Comparison of ENCODE assay signal across 15 mouse cellular contexts in genomic region chr5:84811460-84811859, GRCm38 (mm10).
DNase-seq lines count a peak whose midpoint lies in the region; ATAC-seq and TF ChIP-seq lines count a peak whose summit lies in the region.
"Had no signal": no experiment of that assay in that cellular context is flagged by ENCODE, and none has a peak within 500 bp of the region (broad histone marks: within the 10 kb centered on the region; RNA-seq: fewer than 3 reads in every experiment).

No protein-coding gene starts in this region.

- H3K27me3 ChIP-seq in forebrain, embryonic 10.5 days (ENCODE audit: poor library complexity, severe bottlenecking): peaks cover 61% of the 10 kb centered on the region
- H3K27me3 ChIP-seq in forebrain, postnatal 0 days (ENCODE audit: insufficient read depth, low read length): no peaks in the 10 kb centered on the region
- H3K27me3 ChIP-seq in forebrain, embryonic 15.5 days: no peaks in the 10 kb centered on the region
- H3K27me3 ChIP-seq in midbrain, embryonic 10.5 days (ENCODE audit: low read depth, poor library complexity, severe bottlenecking): peaks cover 32% of the 10 kb centered on the region; the same call in 1 of the 2 replicates
- H3K27me3 ChIP-seq in liver, embryonic 11.5 days (replicated peaks; ENCODE audit: control insufficient read depth, insufficient read depth, low read length): no peaks in the 10 kb centered on the region
- H3K27me3 ChIP-seq: kidney, embryonic 15.5 days; neural tube, embryonic 13.5 days had no signal

- peak; percentile 53 for DNase-seq in forebrain, embryonic 10.5 days (ENCODE audit: extremely low spot score, low spot score)
- DNase-seq in forebrain, postnatal 0 days: no peak
- DNase-seq in midbrain, embryonic 10.5 days (ENCODE audit: low spot score): peak; percentile 49
- DNase-seq in retina, postnatal 1 day: peak; percentile 96
- no peak for DNase-seq in gastrocnemius, adult 2 months
- DNase-seq in liver, embryonic 11.5 days (ENCODE audit: low spot score): no peak
- DNase-seq in layer of hippocampus, postnatal 25 days (ENCODE audit: extremely low spot score in 1 of 2, low spot score in 1 of 2): no peak
- DNase-seq: adrenal gland, postnatal 10 days; cerebellum, adult 11-12 months; liver, postnatal 0 days; right cerebral cortex, postnatal 14 days had no signal

- intact Hi-C loops in gastrocnemius, adult 2 months (cut with DNase I): no loop called here

- no peak overlapping the region for H3K4me2 ChIP-seq in forebrain, postnatal 0 days (ENCODE audit: low read depth)
- H3K4me2 ChIP-seq in forebrain, embryonic 15.5 days (replicated peaks): no peak overlapping the region
- H3K4me2 ChIP-seq in liver, embryonic 11.5 days: no peak overlapping the region
- H3K4me2 ChIP-seq: kidney, embryonic 15.5 days; neural tube, embryonic 13.5 days had no signal

- no peak for ATAC-seq in forebrain, postnatal 0 days
- peak; percentile 87 for ATAC-seq in forebrain, embryonic 15.5 days (replicated peaks)
- ATAC-seq in liver, embryonic 11.5 days (replicated peaks; ENCODE audit: low FRiP score): no peak
- ATAC-seq: liver, postnatal 0 days had no signal

- H3K4me3 ChIP-seq in forebrain, embryonic 10.5 days: no peak overlapping the region
- H3K4me3 ChIP-seq in forebrain, postnatal 0 days (ENCODE audit: low read depth, low read length): no peak overlapping the region
- no peak overlapping the region for H3K4me3 ChIP-seq in forebrain, embryonic 15.5 days
- H3K4me3 ChIP-seq in midbrain, embryonic 10.5 days: no peak overlapping the region
- no peak overlapping the region for H3K4me3 ChIP-seq in gastrocnemius, adult 2 months
- H3K4me3 ChIP-seq in liver, embryonic 11.5 days (ENCODE audit: low read depth, low read length): no peak overlapping the region
- H3K4me3 ChIP-seq: kidney, embryonic 15.5 days; limb, embryonic 10.5 days; neural tube, embryonic 13.5 days had no signal

- H3K9ac ChIP-seq in forebrain, postnatal 0 days: no peak overlapping the region
- H3K9ac ChIP-seq in forebrain, embryonic 15.5 days (replicated peaks): no peak overlapping the region
- no peak overlapping the region for H3K9ac ChIP-seq in liver, embryonic 11.5 days (ENCODE audit: low read depth, low read length)
- H3K9ac ChIP-seq: kidney, embryonic 15.5 days; liver, postnatal 0 days; neural tube, embryonic 13.5 days had no signal

- 28% methylated on average over 2 of the region's 2 CpGs for WGBS in forebrain, embryonic 10.5 days
- 15% methylated on average over 2 of the region's 2 CpGs for WGBS in forebrain, postnatal 0 days
- 16% methylated on average over 2 of the region's 2 CpGs for WGBS in forebrain, embryonic 15.5 days
- 17% methylated on average over 2 of the region's 2 CpGs for WGBS in midbrain, embryonic 10.5 days
- 66% methylated on average over 2 of the region's 2 CpGs for WGBS in liver, embryonic 11.5 days

- no peaks in the 10 kb centered on the region for H3K9me3 ChIP-seq in forebrain, embryonic 10.5 days
- no peaks in the 10 kb centered on the region for H3K9me3 ChIP-seq in forebrain, postnatal 0 days (ENCODE audit: low read length)
- no peaks in the 10 kb centered on the region for H3K9me3 ChIP-seq in forebrain, embryonic 15.5 days
- H3K9me3 ChIP-seq in midbrain, embryonic 10.5 days (replicated peaks): no peaks in the 10 kb centered on the region
- no peaks in the 10 kb centered on the region for H3K9me3 ChIP-seq in liver, embryonic 11.5 days (ENCODE audit: control insufficient read depth, low read length)
- H3K9me3 ChIP-seq: kidney, embryonic 15.5 days; limb, embryonic 10.5 days; neural tube, embryonic 13.5 days had no signal

- no peak for TF ChIP-seq CTCF in forebrain, postnatal 0 days (IDR thresholded peaks at IDR 0.05; ENCODE audit: low read depth)
- no peak for TF ChIP-seq CTCF in gastrocnemius, adult 2 months (IDR thresholded peaks at IDR 0.05)

- peaks cover 13% of the 10 kb centered on the region for H3K4me1 ChIP-seq in forebrain, embryonic 10.5 days
- H3K4me1 ChIP-seq in forebrain, postnatal 0 days (ENCODE audit: insufficient read depth): no peaks in the 10 kb centered on the region
- no peaks in the 10 kb centered on the region for H3K4me1 ChIP-seq in forebrain, embryonic 15.5 days
- H3K4me1 ChIP-seq in midbrain, embryonic 10.5 days: peaks cover 16% of the 10 kb centered on the region
- no peaks in the 10 kb centered on the region for H3K4me1 ChIP-seq in liver, embryonic 11.5 days (replicated peaks; ENCODE audit: control insufficient read depth, insufficient read depth, low read length)
- H3K4me1 ChIP-seq: kidney, embryonic 15.5 days; limb, embryonic 10.5 days had no signal

- H3K36me3 ChIP-seq in forebrain, embryonic 10.5 days (replicated peaks): no peaks in the 10 kb centered on the region
- no peaks in the 10 kb centered on the region for H3K36me3 ChIP-seq in forebrain, postnatal 0 days (ENCODE audit: insufficient read depth)
- H3K36me3 ChIP-seq in forebrain, embryonic 15.5 days: no peaks in the 10 kb centered on the region
- no peaks in the 10 kb centered on the region for H3K36me3 ChIP-seq in midbrain, embryonic 10.5 days
- no peaks in the 10 kb centered on the region for H3K36me3 ChIP-seq in liver, embryonic 11.5 days (ENCODE audit: control insufficient read depth, insufficient read depth, low read length)
- H3K36me3 ChIP-seq: kidney, embryonic 15.5 days; limb, embryonic 10.5 days; neural tube, embryonic 13.5 days had no signal

- no peak overlapping the region for H3K27ac ChIP-seq in forebrain, embryonic 10.5 days
- no peak overlapping the region for H3K27ac ChIP-seq in forebrain, postnatal 0 days (ENCODE audit: low read depth, low read length)
- H3K27ac ChIP-seq in forebrain, embryonic 15.5 days (replicated peaks): no peak overlapping the region
- H3K27ac ChIP-seq in midbrain, embryonic 10.5 days (replicated peaks): no peak overlapping the region
- no peak overlapping the region for H3K27ac ChIP-seq in gastrocnemius, adult 2 months
- H3K27ac ChIP-seq in liver, embryonic 11.5 days (ENCODE audit: low read depth, low read length): no peak overlapping the region
- H3K27ac ChIP-seq: kidney, embryonic 15.5 days; limb, embryonic 10.5 days; neural tube, embryonic 13.5 days had no signal

Comparison
In these comparisons a context has a peak if more than half of its experiments do, and no peak if none do; other contexts are left out.
1. DNase-seq: peak in forebrain, embryonic 10.5 days (single experiment), midbrain, embryonic 10.5 days (single experiment) and retina, postnatal 1 day (single experiment); none in forebrain, postnatal 0 days (single experiment), gastrocnemius, adult 2 months (single experiment), liver, embryonic 11.5 days (single experiment) and layer of hippocampus, postnatal 25 days (0 of 2).